Mouse (Mus musculus): ENCODE data around the gene Dnajc5. TPM values are rescaled to one million over a fixed set of nuclear protein-coding genes. Genes with fewer than 3 reads are reported as not detected.

The Dnajc5 gene
- polyA plus RNA-seq, 1 experiment from 2014 or later = 26.4 TPM

GRCm38 (mm10) chr2:181581016-181581401, 60.7 kb downstream of the Dnajc5 start:
- peaks cover 56% of the 10 kb centered on the region for H3K4me1 ChIP-seq (ENCODE audit: control insufficient read depth, low read depth, low read length)

GRCm38 (mm10) chr2:181581402-181582120, 61.3 kb downstream of the Dnajc5 start:
- peak overlapping the region; percentile 90 for H3K27ac ChIP-seq (ENCODE audit: low read length)
- peak; percentile 80 for ATAC-seq (ENCODE audit: low read depth)
- no peaks in the 10 kb centered on the region for H3K27me3 ChIP-seq (ENCODE audit: control insufficient read depth, insufficient read depth, low read depth, low read length)
- WGBS (ENCODE audit: insufficient replicate concordance) = under 1% methylated on average over 49 of the region's 49 CpGs
- H3K36me3 ChIP-seq (ENCODE audit: control insufficient read depth, insufficient read depth) = peaks cover under 1% of the 10 kb centered on the region; the same call in 1 of the 2 replicates
- peak overlapping the region; percentile 96 for H3K4me2 ChIP-seq (ENCODE audit: low read depth, low read length)
- peak overlapping the region; percentile 79 for H3K4me3 ChIP-seq (ENCODE audit: low read depth, low read length)
- H3K9me3 ChIP-seq (replicated peaks; ENCODE audit: control insufficient read depth, low read length) = no peaks in the 10 kb centered on the region
- H3K9ac ChIP-seq (ENCODE audit: low read depth, low read length) = peak overlapping the region; percentile 85
- H3K4me1 ChIP-seq (ENCODE audit: control insufficient read depth, low read depth, low read length) = peaks cover 51% of the 10 kb centered on the region

More at GRCm38 (mm10) chr2:181581016-181581401, 60.7 kb downstream of the Dnajc5 start:
- Histone ChIP-seq H3K27ac (ENCODE audit: low read length) (peak overlapping the region; percentile 90), H3K36me3 (ENCODE audit: control insufficient read depth, insufficient read depth) (no peaks in the 10 kb centered on the region; the same call in 1 of the 2 replicates), H3K27me3 (ENCODE audit: control insufficient read depth, insufficient read depth, low read depth, low read length) (no peaks in the 10 kb centered on the region), H3K4me3 (ENCODE audit: low read depth, low read length) (peak overlapping the region; percentile 79), H3K9me3 (replicated peaks; ENCODE audit: control insufficient read depth, low read length) (no peaks in the 10 kb centered on the region), H3K4me2 (ENCODE audit: low read depth, low read length) (peak overlapping the region; percentile 96), H3K9ac (ENCODE audit: low read depth, low read length) (peak overlapping the region; percentile 85)
- ATAC-seq (ENCODE audit: low read depth) = peak; percentile 71
- under 1% methylated on average over 11 of the region's 11 CpGs for WGBS (ENCODE audit: insufficient replicate concordance)

GRCm38 (mm10) chr2:181582358-181582757, 62.1 kb downstream of the Dnajc5 start:
- Histone ChIP-seq H3K9ac (ENCODE audit: low read depth, low read length) (no peak overlapping the region), H3K9me3 (replicated peaks; ENCODE audit: control insufficient read depth, low read length) (no peaks in the 10 kb centered on the region), H3K27ac (ENCODE audit: low read length) (0 out of 2 replicates have a peak overlapping the region, but pooled peaks have one; percentile 3), H3K4me1 (ENCODE audit: control insufficient read depth, low read depth, low read length) (peaks cover 43% of the 10 kb centered on the region), H3K36me3 (ENCODE audit: control insufficient read depth, insufficient read depth) (peaks cover 4% of the 10 kb centered on the region; the same call in 1 of the 2 replicates), H3K27me3 (ENCODE audit: control insufficient read depth, insufficient read depth, low read depth, low read length) (no peaks in the 10 kb centered on the region), H3K4me3 (ENCODE audit: low read depth, low read length) (no peak overlapping the region), H3K4me2 (ENCODE audit: low read depth, low read length) (peak overlapping the region; percentile 96)
- ATAC-seq (ENCODE audit: low read depth) = no peak
- WGBS (ENCODE audit: insufficient replicate concordance) = 78% methylated on average over 2 of the region's 2 CpGs

- Histone ChIP-seq H3K4me1 (ENCODE audit: control insufficient read depth, low read depth, low read length) (peaks cover 37% of the 10 kb centered on the region), H3K27ac (ENCODE audit: low read length) (no peak overlapping the region), H3K4me3 (ENCODE audit: low read depth, low read length) (no peak overlapping the region), H3K9ac (ENCODE audit: low read depth, low read length) (no peak overlapping the region), H3K4me2 (ENCODE audit: low read depth, low read length) (no peak overlapping the region), H3K36me3 (ENCODE audit: control insufficient read depth, insufficient read depth) (peaks cover 4% of the 10 kb centered on the region; the same call in 1 of the 2 replicates), H3K27me3 (ENCODE audit: control insufficient read depth, insufficient read depth, low read depth, low read length) (no peaks in the 10 kb centered on the region), H3K9me3 (replicated peaks; ENCODE audit: control insufficient read depth, low read length) (no peaks in the 10 kb centered on the region)
- 64% methylated on average over 1 of the region's 1 CpGs for WGBS (ENCODE audit: insufficient replicate concordance)
- ATAC-seq (ENCODE audit: low read depth) = no peak
These were observed 62.7 kb downstream of the Dnajc5 start for GRCm38 (mm10) chr2:181582939-181583338.

- no peak overlapping the region for H3K9ac ChIP-seq (ENCODE audit: low read depth, low read length)
- no peak overlapping the region for H3K27ac ChIP-seq (ENCODE audit: low read length)
- H3K36me3 ChIP-seq (ENCODE audit: control insufficient read depth, insufficient read depth) = peaks cover 7% of the 10 kb centered on the region
- H3K9me3 ChIP-seq (replicated peaks; ENCODE audit: control insufficient read depth, low read length) = no peaks in the 10 kb centered on the region
- H3K27me3 ChIP-seq (ENCODE audit: control insufficient read depth, insufficient read depth, low read depth, low read length) = no peaks in the 10 kb centered on the region
- WGBS (ENCODE audit: insufficient replicate concordance) = 60% methylated on average over 3 of the region's 3 CpGs
- no peak overlapping the region for H3K4me3 ChIP-seq (ENCODE audit: low read depth, low read length)
- peaks cover 30% of the 10 kb centered on the region for H3K4me1 ChIP-seq (ENCODE audit: control insufficient read depth, low read depth, low read length)
- H3K4me2 ChIP-seq (ENCODE audit: low read depth, low read length) = no peak overlapping the region
- ATAC-seq (ENCODE audit: low read depth) = no peak
These were observed 63.4 kb downstream of the Dnajc5 start for GRCm38 (mm10) chr2:181583460-181584257.

GRCm38 (mm10) chr2:181584411-181584942, 64.2 kb downstream of the Dnajc5 start, which contains the start of gene Uckl1:
Gene Uckl1 (minus strand): TSS chr2:181584892.
- no peaks in the 10 kb centered on the region for H3K27me3 ChIP-seq (ENCODE audit: control insufficient read depth, insufficient read depth, low read depth, low read length)
- H3K4me3 ChIP-seq (ENCODE audit: low read depth, low read length) = no peak within 1 kb of the TSS
- peaks cover 22% of the 10 kb centered on the region for H3K4me1 ChIP-seq (ENCODE audit: control insufficient read depth, low read depth, low read length)
- no peak within 1 kb of the TSS for H3K4me2 ChIP-seq (ENCODE audit: low read depth, low read length)
- H3K9ac ChIP-seq (ENCODE audit: low read depth, low read length) = no peak within 1 kb of the TSS
- peaks cover 11% of the 10 kb centered on the region for H3K36me3 ChIP-seq (ENCODE audit: control insufficient read depth, insufficient read depth)
- H3K9me3 ChIP-seq (replicated peaks; ENCODE audit: control insufficient read depth, low read length) = no peaks in the 10 kb centered on the region
- ATAC-seq (ENCODE audit: low read depth) = no peak
- no peak within 1 kb of the TSS for H3K27ac ChIP-seq (ENCODE audit: low read length)
- WGBS (ENCODE audit: insufficient replicate concordance) = 76% methylated on average over 4 of the region's 4 CpGs

- WGBS (ENCODE audit: insufficient replicate concordance) = 75% methylated on average over 5 of the region's 5 CpGs
- H3K27ac ChIP-seq (ENCODE audit: low read length) = no peak overlapping the region
- no peaks in the 10 kb centered on the region for H3K9me3 ChIP-seq (replicated peaks; ENCODE audit: control insufficient read depth, low read length)
- no peak for ATAC-seq (ENCODE audit: low read depth)
- H3K36me3 ChIP-seq (ENCODE audit: control insufficient read depth, insufficient read depth) = peaks cover 12% of the 10 kb centered on the region
- H3K4me3 ChIP-seq (ENCODE audit: low read depth, low read length) = no peak overlapping the region
- no peak overlapping the region for H3K4me2 ChIP-seq (ENCODE audit: low read depth, low read length)
- no peak overlapping the region for H3K9ac ChIP-seq (ENCODE audit: low read depth, low read length)
- H3K4me1 ChIP-seq (ENCODE audit: control insufficient read depth, low read depth, low read length) = peaks cover 16% of the 10 kb centered on the region
- no peaks in the 10 kb centered on the region for H3K27me3 ChIP-seq (ENCODE audit: control insufficient read depth, insufficient read depth, low read depth, low read length)
These were observed 65.2 kb downstream of the Dnajc5 start for GRCm38 (mm10) chr2:181585506-181585905.

- 73% methylated on average over 3 of the region's 3 CpGs for WGBS (ENCODE audit: insufficient replicate concordance)
- no peak overlapping the region for H3K4me3 ChIP-seq (ENCODE audit: low read depth, low read length)
- no peaks in the 10 kb centered on the region for H3K9me3 ChIP-seq (replicated peaks; ENCODE audit: control insufficient read depth, low read length)
- no peaks in the 10 kb centered on the region for H3K27me3 ChIP-seq (ENCODE audit: control insufficient read depth, insufficient read depth, low read depth, low read length)
- no peak overlapping the region for H3K4me2 ChIP-seq (ENCODE audit: low read depth, low read length)
- peaks cover 19% of the 10 kb centered on the region for H3K4me1 ChIP-seq (ENCODE audit: control insufficient read depth, low read depth, low read length)
- no peak for ATAC-seq (ENCODE audit: low read depth)
- H3K36me3 ChIP-seq (ENCODE audit: control insufficient read depth, insufficient read depth) = peaks cover 12% of the 10 kb centered on the region
- H3K9ac ChIP-seq (ENCODE audit: low read depth, low read length) = no peak overlapping the region
- no peak overlapping the region for H3K27ac ChIP-seq (ENCODE audit: low read length)
These were observed 65.8 kb downstream of the Dnajc5 start for GRCm38 (mm10) chr2:181586124-181586523.

All from liver, embryonic 16.5 days (tissue).